Mouse (Mus musculus): ENCODE measurements around the gene Gm20696. TPM values are rescaled to one million over a fixed set of nuclear protein-coding genes. Genes with fewer than 3 reads are reported as not detected.
A peak's percentile ranks its signal among the peaks of the same experiment; 100 is the strongest.

Gm20696 gene
- polyA plus RNA-seq, 1 experiment: 5.7 TPM

GRCm38 (mm10) chr6:99251924-99252323 lies 414.7 kb downstream of the Gm20696 start:
- peaks cover 6% of the 10 kb centered on the region; the same call in 1 of the 2 replicates for H3K4me1 ChIP-seq (ENCODE audit: control insufficient read depth, insufficient read depth, low read length)
- no peak overlapping the region for H3K27ac ChIP-seq (ENCODE audit: control insufficient read depth, insufficient read depth, low read depth, low read length, poor library complexity)
- no peak overlapping the region for H3K4me3 ChIP-seq (replicated peaks; ENCODE audit: control insufficient read depth, low read depth, low read length)
- WGBS: 51% methylated on average over 4 of the region's 4 CpGs
- TF ChIP-seq CTCF (IDR thresholded peaks at IDR 0.05; ENCODE audit: control insufficient read depth, insufficient read depth, low read length) (peak; percentile 48), POLR2A (IDR thresholded peaks at IDR 0.05; ENCODE audit: borderline replicate concordance, control insufficient read depth, low read depth, low read length) (no peak)

DNA sequence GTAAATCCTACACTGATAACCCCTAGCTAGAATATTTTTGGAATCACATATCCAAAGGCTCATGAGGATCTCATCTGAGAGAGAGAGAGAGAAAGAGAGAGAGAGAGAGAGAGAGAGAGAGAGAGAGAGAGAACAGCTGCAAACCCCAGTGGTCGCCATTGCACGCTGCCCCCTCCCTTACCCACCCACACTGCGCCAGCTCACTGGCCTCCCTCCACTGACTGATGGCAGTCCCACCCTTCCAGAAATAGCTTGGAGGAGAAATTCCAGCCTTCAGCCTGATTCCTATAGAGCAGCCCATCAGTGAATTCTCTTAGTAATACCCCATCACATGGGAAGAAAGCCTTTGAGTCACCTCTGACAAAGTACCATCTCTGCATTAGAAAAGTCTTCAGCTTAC lies 415.4 kb downstream of the Gm20696 start:
- 84% methylated on average over 3 of the region's 3 CpGs for WGBS
- Histone ChIP-seq H3K4me3 (replicated peaks; ENCODE audit: control insufficient read depth, low read depth, low read length) (no peak overlapping the region), H3K27ac (ENCODE audit: control insufficient read depth, insufficient read depth, low read depth, low read length, poor library complexity) (no peak overlapping the region), H3K4me1 (ENCODE audit: control insufficient read depth, insufficient read depth, low read length) (peaks cover 6% of the 10 kb centered on the region; the same call in 1 of the 2 replicates)
- TF ChIP-seq POLR2A (IDR thresholded peaks at IDR 0.05; ENCODE audit: borderline replicate concordance, control insufficient read depth, low read depth, low read length): no peak
- no peak for TF ChIP-seq CTCF (IDR thresholded peaks at IDR 0.05; ENCODE audit: control insufficient read depth, insufficient read depth, low read length)

DNA sequence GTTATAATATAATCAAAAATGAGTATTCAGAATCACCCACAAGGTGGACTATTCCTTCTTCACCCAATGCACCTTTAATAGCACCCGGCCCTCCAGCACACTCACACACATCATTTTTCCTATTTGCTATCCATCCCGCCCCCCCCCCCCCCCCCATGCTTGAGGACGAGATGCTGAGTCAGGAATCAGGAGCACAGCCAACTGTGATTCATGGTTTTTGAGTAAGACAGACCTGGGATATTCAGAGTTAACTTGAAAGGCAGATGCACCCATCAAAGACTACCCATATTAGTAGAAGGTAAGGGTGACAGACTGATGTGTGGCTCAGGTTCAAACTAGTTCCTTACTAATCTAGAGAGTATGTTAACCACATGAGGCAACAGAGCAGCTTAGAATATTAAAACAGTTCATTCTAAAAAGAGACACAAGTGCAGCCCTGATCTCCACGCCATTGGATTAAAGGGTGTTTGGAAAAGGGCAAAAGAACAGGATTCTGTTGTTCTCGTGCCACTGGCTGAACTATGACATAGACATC lies 417.0 kb downstream of the Gm20696 start:
- WGBS: 78% methylated on average over 5 of the region's 5 CpGs
- TF ChIP-seq CTCF (IDR thresholded peaks at IDR 0.05; ENCODE audit: control insufficient read depth, insufficient read depth, low read length): no peak
- TF ChIP-seq POLR2A (IDR thresholded peaks at IDR 0.05; ENCODE audit: borderline replicate concordance, control insufficient read depth, low read depth, low read length): no peak
- H3K27ac ChIP-seq (ENCODE audit: control insufficient read depth, insufficient read depth, low read depth, low read length, poor library complexity): no peak overlapping the region
- H3K4me3 ChIP-seq (replicated peaks; ENCODE audit: control insufficient read depth, low read depth, low read length): no peak overlapping the region
- H3K4me1 ChIP-seq (ENCODE audit: control insufficient read depth, insufficient read depth, low read length): peaks cover 6% of the 10 kb centered on the region; the same call in 1 of the 2 replicates

GRCm38 (mm10) chr6:99248396-99248795 lies 418.2 kb downstream of the Gm20696 start:
- no peak overlapping the region for H3K27ac ChIP-seq (ENCODE audit: control insufficient read depth, insufficient read depth, low read depth, low read length, poor library complexity)
- TF ChIP-seq CTCF (IDR thresholded peaks at IDR 0.05; ENCODE audit: control insufficient read depth, insufficient read depth, low read length): no peak
- no peak for TF ChIP-seq POLR2A (IDR thresholded peaks at IDR 0.05; ENCODE audit: borderline replicate concordance, control insufficient read depth, low read depth, low read length)
- WGBS: 15% methylated on average over 8 of the region's 8 CpGs
- H3K4me3 ChIP-seq (replicated peaks; ENCODE audit: control insufficient read depth, low read depth, low read length): no peak overlapping the region
- peaks cover 6% of the 10 kb centered on the region; the same call in 1 of the 2 replicates for H3K4me1 ChIP-seq (ENCODE audit: control insufficient read depth, insufficient read depth, low read length)

GRCm38 (mm10) chr6:99241625-99242395 lies 424.8 kb downstream of the Gm20696 start:
- H3K4me3 ChIP-seq (replicated peaks; ENCODE audit: control insufficient read depth, low read depth, low read length): no peak overlapping the region
- TF ChIP-seq CTCF (IDR thresholded peaks at IDR 0.05; ENCODE audit: control insufficient read depth, insufficient read depth, low read length): no peak
- no peak for TF ChIP-seq POLR2A (IDR thresholded peaks at IDR 0.05; ENCODE audit: borderline replicate concordance, control insufficient read depth, low read depth, low read length)
- peaks cover 2% of the 10 kb centered on the region for H3K4me1 ChIP-seq (ENCODE audit: control insufficient read depth, insufficient read depth, low read length)
- WGBS: 52% methylated on average over 10 of the region's 10 CpGs
- no peak overlapping the region for H3K27ac ChIP-seq (ENCODE audit: control insufficient read depth, insufficient read depth, low read depth, low read length, poor library complexity)

DNA sequence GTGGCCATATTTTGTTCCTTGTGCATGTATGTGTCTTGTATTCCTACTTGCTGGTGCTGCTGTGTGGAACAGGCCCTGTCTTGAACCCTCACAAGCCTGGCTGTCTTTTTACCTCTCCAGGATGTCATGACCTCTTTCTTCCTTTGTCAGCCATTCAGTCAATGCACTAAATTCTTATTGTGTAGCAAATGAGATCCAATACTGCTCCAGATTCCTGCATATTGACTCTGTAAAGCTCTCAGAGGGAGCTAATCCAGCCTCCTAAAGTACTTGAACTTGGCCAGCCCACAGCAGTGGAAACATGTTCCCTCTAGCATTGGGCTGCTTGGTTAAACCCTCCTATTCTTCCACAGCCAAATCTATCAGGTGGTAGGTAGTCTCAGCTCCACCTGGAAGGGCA lies 425.8 kb downstream of the Gm20696 start:
- no peak overlapping the region for H3K4me3 ChIP-seq (replicated peaks; ENCODE audit: control insufficient read depth, low read depth, low read length)
- TF ChIP-seq CTCF (IDR thresholded peaks at IDR 0.05; ENCODE audit: control insufficient read depth, insufficient read depth, low read length) (no peak), POLR2A (IDR thresholded peaks at IDR 0.05; ENCODE audit: borderline replicate concordance, control insufficient read depth, low read depth, low read length) (no peak)
- no peak overlapping the region for H3K27ac ChIP-seq (ENCODE audit: control insufficient read depth, insufficient read depth, low read depth, low read length, poor library complexity)
- H3K4me1 ChIP-seq (ENCODE audit: control insufficient read depth, insufficient read depth, low read length): peaks cover 2% of the 10 kb centered on the region

- Histone ChIP-seq H3K4me1 (ENCODE audit: control insufficient read depth, insufficient read depth, low read length) (no peaks in the 10 kb centered on the region; the same call in none of the 2 replicates), H3K27ac (ENCODE audit: control insufficient read depth, insufficient read depth, low read depth, low read length, poor library complexity) (no peak overlapping the region), H3K4me3 (replicated peaks; ENCODE audit: control insufficient read depth, low read depth, low read length) (no peak overlapping the region)
- WGBS: 67% methylated on average over 8 of the region's 8 CpGs
- no peak for TF ChIP-seq CTCF (IDR thresholded peaks at IDR 0.05; ENCODE audit: control insufficient read depth, insufficient read depth, low read length)
- no peak for TF ChIP-seq POLR2A (IDR thresholded peaks at IDR 0.05; ENCODE audit: borderline replicate concordance, control insufficient read depth, low read depth, low read length)
Measured at GRCm38 (mm10) chr6:99235588-99235987, 431.0 kb downstream of the Gm20696 start.

DNA sequence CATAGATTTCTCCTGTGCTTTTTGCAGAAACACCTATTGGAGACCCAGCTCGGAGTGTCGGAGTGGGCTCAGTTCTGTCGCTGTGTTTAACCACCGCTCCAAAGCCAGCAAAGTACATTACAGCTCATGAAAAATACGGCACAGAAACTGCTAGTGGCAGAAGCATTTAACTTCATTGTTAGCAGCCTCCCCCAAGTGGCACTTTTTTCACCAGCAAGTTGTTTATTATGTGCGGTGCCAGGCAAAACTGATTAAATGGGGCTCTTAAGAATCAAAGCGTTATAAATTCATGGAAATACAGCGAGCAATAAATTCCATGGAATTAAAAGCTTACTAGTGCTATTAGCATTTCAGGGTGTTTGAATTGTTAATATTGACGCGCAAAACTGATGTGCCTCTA lies 433.2 kb downstream of the Gm20696 start:
- WGBS: 94% methylated on average over 10 of the region's 10 CpGs
- Histone ChIP-seq H3K4me1 (ENCODE audit: control insufficient read depth, insufficient read depth, low read length) (no peaks in the 10 kb centered on the region; the same call in 1 of the 2 replicates), H3K4me3 (replicated peaks; ENCODE audit: control insufficient read depth, low read depth, low read length) (no peak overlapping the region), H3K27ac (ENCODE audit: control insufficient read depth, insufficient read depth, low read depth, low read length, poor library complexity) (no peak overlapping the region)
- TF ChIP-seq POLR2A (IDR thresholded peaks at IDR 0.05; ENCODE audit: borderline replicate concordance, control insufficient read depth, low read depth, low read length) (no peak), CTCF (IDR thresholded peaks at IDR 0.05; ENCODE audit: control insufficient read depth, insufficient read depth, low read length) (no peak)
